Mouse (Mus musculus) MEL (cell line): ENCODE measurements around the gene Gjc2. TPM values are rescaled to one million over a fixed set of nuclear protein-coding genes. Genes with fewer than 3 reads are reported as not detected.

ENCODE experiments used
- DNase-seq: peaks from one replicate; pipeline ENCODE4 v3.0.0; 2011; ENCODE audit warnings: low read depth, low spot score
- H3K27ac ChIP-seq: 2 replicates; pipeline ENCODE4 v1.5.1; 2012; ENCODE audit warnings: low read depth, mild to moderate bottlenecking, control low read depth, low read length, moderate library complexity; ENCODE audit not compliant: control insufficient read depth
- H3K27me3 ChIP-seq, 2 experiments: fragments of 150-350 bp in 1 of 2; sonication (generic) in 1 of 2; 2 replicates each; pipeline ENCODE4 v1.6.1; 2012; ENCODE audit warnings: low read length in 2 of 2, mild to moderate bottlenecking in 2 of 2, improper control_type of control experiment in 1 of 2, moderate library complexity in 1 of 2; ENCODE audit not compliant: insufficient read depth in 2 of 2, control insufficient read depth in 1 of 2
- H3K36me3 ChIP-seq, 2 experiments: 2 replicates each; pipeline ENCODE4 v1.6.1; 2012 to 2014; ENCODE audit warnings: low read length in 2 of 2, improper control_type of control experiment in 1 of 2, inconsistent platforms in 1 of 2, mild to moderate bottlenecking in 1 of 2; ENCODE audit not compliant: insufficient read depth in 2 of 2, control insufficient read depth in 1 of 2
- H3K4me1 ChIP-seq, 2 experiments: fragments of 150-350 bp in 1 of 2; sonication (generic) in 1 of 2; 2 replicates each; pipeline ENCODE4 v1.6.1; 2012; ENCODE audit warnings: low read length in 2 of 2, improper control_type of control experiment in 1 of 2, mild to moderate bottlenecking in 1 of 2; ENCODE audit not compliant: insufficient read depth in 2 of 2, control insufficient read depth in 1 of 2
- H3K4me3 ChIP-seq, 2 experiments: fragments of 150-350 bp in 1 of 2; sonication (generic) in 1 of 2; 2 replicates each; pipeline ENCODE4 v1.5.1; 2012; ENCODE audit warnings: low read depth in 2 of 2, low read length in 2 of 2, mild to moderate bottlenecking in 2 of 2, moderate library complexity in 2 of 2, control low read depth in 1 of 2, improper control_type of control experiment in 1 of 2; ENCODE audit not compliant: control insufficient read depth in 1 of 2, insufficient read depth in 1 of 2
- H3K79me2 ChIP-seq: 2 replicates; pipeline ENCODE4 v1.6.1; 2012; ENCODE audit warnings: mild to moderate bottlenecking, low read length, moderate library complexity; ENCODE audit not compliant: control insufficient read depth, poor library complexity, insufficient read depth
- H3K9ac ChIP-seq: 2 replicates; pipeline ENCODE4 v1.6.1; 2012; ENCODE audit warnings: low read depth, mild to moderate bottlenecking, control low read depth, low read length, moderate library complexity; ENCODE audit not compliant: control insufficient read depth, poor library complexity, severe bottlenecking
- H3K9me3 ChIP-seq: fragments of 150-350 bp; sonication (generic); replicated peaks from 2 replicates; pipeline ENCODE4 v1.6.1; 2012; ENCODE audit warnings: mild to moderate bottlenecking, low read length, improper control_type of control experiment, moderate library complexity; ENCODE audit not compliant: insufficient read depth
- BHLHE40 ChIP-seq: IDR thresholded peaks from 2 replicates; pipeline ENCODE4 v1.6.1; 2012; ENCODE audit warnings: low read depth, mild to moderate bottlenecking, inconsistent platforms, low read length, improper control_type of control experiment, borderline replicate concordance
- E2F4 ChIP-seq: IDR thresholded peaks from 2 replicates; pipeline ENCODE4 v1.6.1; 2011; ENCODE audit warnings: low read depth, low read length, improper control_type of control experiment, borderline replicate concordance
- ELF1 ChIP-seq: IDR thresholded peaks from 2 replicates; pipeline ENCODE4 v1.6.1; 2014; ENCODE audit warnings: low read depth, mild to moderate bottlenecking, inconsistent platforms, low read length, improper control_type of control experiment, moderate library complexity
- EP300 ChIP-seq, 2 experiments: IDR thresholded peaks; 2 replicates each; pipeline ENCODE4 v1.6.1; 2011; ENCODE audit warnings: improper control_type of control experiment in 2 of 2, low read length in 2 of 2, low read depth in 1 of 2, mild to moderate bottlenecking in 1 of 2
- ETS1 ChIP-seq: IDR thresholded peaks from 2 replicates; pipeline ENCODE4 v1.6.1; 2012; ENCODE audit warnings: low read depth, mild to moderate bottlenecking, inconsistent platforms, low read length, improper control_type of control experiment, moderate library complexity
- GATA1 ChIP-seq: IDR thresholded peaks from 2 replicates; pipeline ENCODE4 v1.6.1; 2011; ENCODE audit warnings: low read depth, low read length, improper control_type of control experiment
- HCFC1 ChIP-seq: IDR thresholded peaks from 2 replicates; pipeline ENCODE4 v1.6.1; 2012; ENCODE audit warnings: low read depth, mild to moderate bottlenecking, inconsistent platforms, low read length, improper control_type of control experiment, moderate library complexity
- JUND ChIP-seq: IDR thresholded peaks from 2 replicates; pipeline ENCODE4 v1.6.1; 2011; ENCODE audit warnings: low read depth, mild to moderate bottlenecking, improper control_type of control experiment, low read length
- MAFK ChIP-seq: IDR thresholded peaks from 2 replicates; pipeline ENCODE4 v1.6.1; 2011; ENCODE audit warnings: low read depth, mild to moderate bottlenecking, low read length, improper control_type of control experiment, borderline replicate concordance
- MXI1 ChIP-seq: IDR thresholded peaks from 2 replicates; pipeline ENCODE4 v1.6.1; 2011; ENCODE audit warnings: mild to moderate bottlenecking, low read depth, low read length, improper control_type of control experiment
- MYC ChIP-seq: IDR thresholded peaks from 2 replicates; pipeline ENCODE4 v1.6.1; 2011; ENCODE audit warnings: low read depth, mild to moderate bottlenecking, low read length, improper control_type of control experiment, moderate library complexity
- NELFE ChIP-seq: IDR thresholded peaks from 2 replicates; pipeline ENCODE4 v1.6.1; 2011; ENCODE audit warnings: low read depth, low read length, improper control_type of control experiment
- POLR2A ChIP-seq, 2 experiments: IDR thresholded peaks; 2 replicates each; pipeline ENCODE4 v1.6.1; 2011 to 2012; ENCODE audit warnings: low read length in 2 of 2, mild to moderate bottlenecking in 2 of 2, control low read depth in 1 of 2, improper control_type of control experiment in 1 of 2, low read depth in 1 of 2, moderate library complexity in 1 of 2; ENCODE audit not compliant: control insufficient read depth in 1 of 2, insufficient read depth in 1 of 2, poor library complexity in 1 of 2
- POLR2AphosphoS2 ChIP-seq: IDR thresholded peaks from 2 replicates; pipeline ENCODE4 v1.6.1; 2011; ENCODE audit warnings: low read length, improper control_type of control experiment
- RCOR1 ChIP-seq: IDR thresholded peaks from 2 replicates; pipeline ENCODE4 v1.6.1; 2012; ENCODE audit warnings: low read depth, mild to moderate bottlenecking, inconsistent platforms, low read length, improper control_type of control experiment
- SIN3A ChIP-seq: IDR thresholded peaks from 2 replicates; pipeline ENCODE4 v1.6.1; 2012; ENCODE audit warnings: low read length, improper control_type of control experiment, inconsistent platforms
- TAL1 ChIP-seq: IDR thresholded peaks from 2 replicates; pipeline ENCODE4 v1.6.1; 2012; ENCODE audit warnings: mild to moderate bottlenecking, inconsistent platforms, low read length, moderate library complexity, mixed read lengths
- TBP ChIP-seq: IDR thresholded peaks from 2 replicates; pipeline ENCODE4 v1.8.0; 2011; ENCODE audit warnings: low read depth, low read length, improper control_type of control experiment
- TCF12 ChIP-seq: IDR thresholded peaks from 2 replicates; pipeline ENCODE4 v1.6.1; 2014; ENCODE audit warnings: low read depth, mild to moderate bottlenecking, inconsistent platforms, low read length, improper control_type of control experiment, moderate library complexity
- UBTF ChIP-seq: IDR thresholded peaks from 2 replicates; pipeline ENCODE4 v1.6.1; 2012; ENCODE audit warnings: low read depth, mild to moderate bottlenecking, inconsistent platforms, low read length, improper control_type of control experiment, moderate library complexity, borderline replicate concordance; ENCODE audit not compliant: insufficient read depth
- USF1 ChIP-seq: IDR thresholded peaks from 2 replicates; pipeline ENCODE4 v1.6.1; 2014; ENCODE audit warnings: low read depth, mild to moderate bottlenecking, inconsistent platforms, low read length, improper control_type of control experiment, moderate library complexity
- USF2 ChIP-seq, 2 experiments: IDR thresholded peaks; 2 replicates each; pipeline ENCODE4 v1.6.1; 2011 to 2012; ENCODE audit warnings: improper control_type of control experiment in 2 of 2, low read length in 2 of 2, borderline replicate concordance in 1 of 2, inconsistent platforms in 1 of 2, low read depth in 1 of 2, mild to moderate bottlenecking in 1 of 2; ENCODE audit not compliant: insufficient read depth in 1 of 2
- ZMIZ1 ChIP-seq: IDR thresholded peaks from 2 replicates; pipeline ENCODE4 v1.6.1; 2012; ENCODE audit warnings: low read depth, mild to moderate bottlenecking, inconsistent platforms, low read length, improper control_type of control experiment, moderate library complexity
- ZNF384 ChIP-seq: IDR thresholded peaks from 2 replicates; pipeline ENCODE4 v1.6.1; 2012; ENCODE audit warnings: low read depth, mild to moderate bottlenecking, inconsistent platforms, low read length, improper control_type of control experiment
- polyA plus RNA-seq, 2 experiments: library from polyadenylated mRNA; stranded (reverse) in 1 of 2; unstranded in 1 of 2; fragments of >175 nt in 1 of 2; fragments of >200 nt in 1 of 2; gene quantifications; 2 replicates each; pipeline versions ENCODE4 v1.2.1 to v1.2.4; 2012; ENCODE audit warnings: low replicate concordance in 2 of 2, low read depth in 1 of 2; ENCODE audit not compliant: insufficient read length in 2 of 2, insufficient read depth in 1 of 2, missing spikeins in 1 of 2
- total RNA-seq: library from RNA; depleted of rRNA; stranded (reverse); fragments of 300-350 nt; gene quantifications from 2 replicates; pipeline ENCODE4 v1.2.3, GENCODE M21; 2012

Gene Gjc2
- total and polyA plus RNA-seq, 3 experiments = 0.07 to 0.08 TPM; not detected in 1

GRCm38 (mm10) chr11:59224470-59224869 is 41.5 kb upstream of the Gjc2 start:
- no peaks in the 10 kb centered on the region for H3K9me3 ChIP-seq
- no peak overlapping the region; a peak in 1 of 4 replicates for H3K4me3 ChIP-seq
- peaks cover 34 to 49% of the 10 kb centered on the region in 2 experiments for H3K4me1 ChIP-seq
- DNase-seq = peak; percentile 79
- TF ChIP-seq USF2 (IDR thresholded peaks at IDR 0.05; ENCODE audit: borderline replicate concordance in 1 of 2, insufficient read depth in 1 of 2, low read depth in 1 of 2, low read length in 2 of 2) (no peak), RCOR1 (0 out of 2 replicates have a peak, but pooled peaks have one; percentile 40), E2F4 (no peak), BHLHE40 (no peak), TAL1 (peak; percentile 48), MXI1 (peak; percentile 54; the same call in 1 of the 2 replicates), MAFK (no peak), ZMIZ1 (no peak), JUND (no peak), MYC (peak; percentile 71; the same call in 1 of the 2 replicates), EP300 (IDR thresholded peaks at IDR 0.05; ENCODE audit: low read depth in 1 of 2, low read length in 2 of 2) (peak; percentile 41 to 45; a peak in 2 of 4 replicates), TBP (0 out of 2 replicates have a peak, but pooled peaks have one; percentile 37), HCFC1 (peak; percentile 55; the same call in 1 of the 2 replicates), ELF1 (peak; percentile 71), ZNF384 (no peak), USF1 (no peak), POLR2A (IDR thresholded peaks at IDR 0.05; ENCODE audit: control insufficient read depth in 1 of 2, insufficient read depth in 1 of 2, low read depth in 1 of 2, low read length in 2 of 2, poor library complexity in 1 of 2) (no peak; a peak in 1 of 4 replicates), ETS1 (peak; percentile 55; the same call in 1 of the 2 replicates), UBTF (no peak), GATA1 (peak; percentile 84), TCF12 (no peak), SIN3A (peak; percentile 89), NELFE (0 out of 2 replicates have a peak, but pooled peaks have one; percentile 23), POLR2AphosphoS2 (0 out of 2 replicates have a peak, but pooled peaks have one; percentile 22)
- no peak overlapping the region for H3K27ac ChIP-seq
- peaks cover 88% of the 10 kb centered on the region for H3K79me2 ChIP-seq
- H3K36me3 ChIP-seq = peaks cover 13 to 69% of the 10 kb centered on the region in 2 experiments
- H3K9ac ChIP-seq = no peak overlapping the region
- no peaks in the 10 kb centered on the region for H3K27me3 ChIP-seq
